Mouse (Mus musculus): ENCODE measurements around the gene Sec14l5.

Gene Sec14l5

DNA sequence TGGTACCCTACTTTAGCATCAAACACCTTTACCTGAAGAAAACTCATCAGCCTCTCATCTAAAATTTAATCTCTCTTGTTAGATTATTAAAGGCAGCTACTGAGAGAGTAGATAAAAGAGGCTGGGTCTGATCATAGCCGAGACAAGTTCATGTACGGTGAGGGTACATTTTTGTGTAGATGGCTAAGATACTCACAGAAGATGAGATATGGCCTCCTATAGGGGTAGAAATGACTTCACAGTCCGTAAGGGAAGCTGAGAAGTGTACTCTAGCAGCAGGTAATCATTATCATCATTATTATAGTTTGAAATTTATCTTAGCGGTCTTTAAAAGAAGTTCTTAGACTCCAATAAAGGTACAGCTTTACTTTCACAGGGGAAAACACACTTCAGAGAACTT, 86.1 kb downstream of the Sec14l5 start:
- Histone ChIP-seq H3K27me3 (ENCODE audit: insufficient read depth, low read length) (0 out of 2 replicates have a peak, but pooled peaks cover 6% of the 10 kb centered on the region), H3K4me1 (replicated peaks; ENCODE audit: low read depth, low read length) (peaks cover 20% of the 10 kb centered on the region), H3K36me3 (ENCODE audit: insufficient read depth, low read length) (peaks cover 28% of the 10 kb centered on the region), H3K4me3 (replicated peaks; ENCODE audit: low read length) (no peak overlapping the region), H3K9me3 (ENCODE audit: low read length) (no peaks in the 10 kb centered on the region)
- TF ChIP-seq POU5F1 (IDR thresholded peaks at IDR 0.05; ENCODE audit: borderline replicate concordance, low read length), result no peak
- TF ChIP-seq NANOG (IDR thresholded peaks at IDR 0.05; ENCODE audit: borderline replicate concordance, low read length), result no peak
- no peak for TF ChIP-seq CTCF (conservative IDR thresholded peaks at IDR 0.05; ENCODE audit: low read length)

DNA sequence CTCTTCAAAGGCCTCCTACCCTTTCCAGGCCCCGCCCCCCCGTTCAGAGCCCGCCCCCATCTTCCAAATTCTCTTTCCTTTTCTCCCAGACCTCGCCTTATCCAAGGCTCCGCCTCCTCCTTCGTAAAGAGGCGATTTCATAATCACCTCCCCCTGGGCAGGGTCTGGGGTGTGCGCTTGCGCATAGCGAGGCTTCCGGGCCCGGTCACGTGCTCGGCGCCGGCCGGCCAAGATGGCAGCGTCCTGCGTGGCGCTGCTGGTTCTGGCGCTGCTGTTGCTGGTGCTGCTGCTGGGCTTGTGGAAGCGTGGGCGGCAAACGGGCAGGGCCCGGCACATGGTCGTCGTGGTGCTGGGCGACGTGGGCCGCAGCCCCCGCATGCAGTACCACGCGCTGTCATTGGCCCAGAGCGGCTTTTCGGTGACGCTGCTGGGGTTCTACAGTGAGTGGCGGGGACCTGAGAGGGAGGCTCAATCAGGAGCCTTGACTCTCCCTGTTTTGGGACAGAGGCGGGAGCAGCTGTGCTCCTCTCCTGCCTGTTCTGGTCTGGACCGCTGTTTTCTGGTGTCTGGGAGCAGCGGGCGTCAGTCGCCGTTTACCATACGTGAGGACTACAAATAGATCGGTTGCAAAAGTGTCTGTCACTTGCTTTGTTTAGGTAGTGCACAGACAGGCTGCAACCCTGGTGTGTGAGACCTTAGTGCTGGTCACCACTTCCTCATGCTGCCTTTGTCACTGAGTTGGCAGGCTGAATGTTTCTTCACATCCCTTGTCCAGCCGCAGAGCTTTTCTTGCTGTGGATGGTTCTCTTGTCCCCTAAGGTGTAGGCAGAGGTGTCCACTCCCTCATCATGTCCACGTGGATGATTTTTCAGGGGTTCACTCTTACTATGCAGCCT, 86.8 kb downstream of the Sec14l5 start, which contains the start of gene Alg1:
Gene Alg1, plus strand, starts transcription at position 204 of the 896 bp plus-strand sequence.
- Histone ChIP-seq H3K27me3 (ENCODE audit: insufficient read depth, low read length) (0 out of 2 replicates have a peak, but pooled peaks cover 6% of the 10 kb centered on the region), H3K36me3 (ENCODE audit: insufficient read depth, low read length) (peaks cover 35% of the 10 kb centered on the region), H3K9me3 (ENCODE audit: low read length) (no peaks in the 10 kb centered on the region), H3K4me1 (replicated peaks; ENCODE audit: low read depth, low read length) (peaks cover 20% of the 10 kb centered on the region), H3K4me3 (replicated peaks; ENCODE audit: low read length) (peak within 1 kb of the TSS; percentile 99)
- TF ChIP-seq CTCF (conservative IDR thresholded peaks at IDR 0.05; ENCODE audit: low read length) (no peak), POU5F1 (IDR thresholded peaks at IDR 0.05; ENCODE audit: borderline replicate concordance, low read length) (no peak), NANOG (IDR thresholded peaks at IDR 0.05; ENCODE audit: borderline replicate concordance, low read length) (no peak)
